Mouse (Mus musculus) lung, postnatal 0 days (tissue): ENCODE results near the gene Smim13. TPM values are rescaled to one million over a fixed set of nuclear protein-coding genes. Genes with fewer than 3 reads are reported as not detected.
"Not testable (repeated sequence)": the region's sequence is repeated elsewhere in the genome, so short reads cannot be mapped to it uniquely, and the experiment has no call there.

ENCODE experiments used
- ATAC-seq: fragments of 200-750 bp; cut with Nextera tagmentation; 2 replicates; pipeline ENCODE4 v1.8.0; 2017; ENCODE audit warnings: moderate library complexity
- DNase-seq: peaks from one replicate; pipeline ENCODE4 v3.0.0-alpha.2; 2016; ENCODE audit warnings: low spot score
- H3K27ac ChIP-seq: fragments of 300-500 bp; sonication (generic); 2 replicates; pipeline ENCODE4 v1.5.1; 2014; ENCODE audit warnings: antibody characterized with exemption, mild to moderate bottlenecking, low read length, mixed read lengths
- H3K27me3 ChIP-seq: fragments of 300-500 bp; sonication (generic); replicated peaks from 2 replicates; pipeline ENCODE4 v1.6.1; 2014; ENCODE audit warnings: low read length, mixed read lengths; ENCODE audit not compliant: insufficient read depth
- H3K36me3 ChIP-seq: fragments of 300-500 bp; sonication (generic); 2 replicates; pipeline ENCODE4 v1.6.1; 2014; ENCODE audit warnings: low read length, mixed read lengths; ENCODE audit not compliant: insufficient read depth
- H3K4me1 ChIP-seq: fragments of 300-500 bp; sonication (generic); 2 replicates; pipeline ENCODE4 v1.6.1; 2014; ENCODE audit warnings: antibody characterized with exemption, low read depth, low read length, mixed read lengths; ENCODE audit not compliant: insufficient read depth
- H3K4me2 ChIP-seq: fragments of 300-500 bp; sonication (generic); replicated peaks from 2 replicates; pipeline ENCODE4 v1.6.1; 2014; ENCODE audit warnings: low read depth, mild to moderate bottlenecking, low read length, moderate library complexity, mixed read lengths
- H3K4me3 ChIP-seq: fragments of 300-500 bp; sonication (generic); 2 replicates; pipeline ENCODE4 v1.5.1; 2014; ENCODE audit warnings: low read depth, low read length
- H3K9ac ChIP-seq: fragments of 300-500 bp; sonication (generic); replicated peaks from 2 replicates; pipeline ENCODE4 v1.6.1; 2014; ENCODE audit warnings: low read depth, mild to moderate bottlenecking
- H3K9me3 ChIP-seq: fragments of 300-500 bp; sonication (generic); 2 replicates; pipeline ENCODE4 v1.6.1; 2016; ENCODE audit warnings: low read length, mixed read lengths
- CTCF ChIP-seq: IDR thresholded peaks from 2 replicates; pipeline ENCODE4 v1.5.1; 2016; ENCODE audit warnings: antibody characterized with exemption, mild to moderate bottlenecking
- EP300 ChIP-seq: IDR thresholded peaks from 2 replicates; pipeline ENCODE4 v1.6.1; 2016; ENCODE audit warnings: antibody characterized with exemption, mild to moderate bottlenecking, control low read depth
- WGBS: fragments of 180-500 bp; shearing (Covaris S2); extraction: QIAGEN DNeasy Blood & Tissue Kit; methylation state at CpG from one replicate; pipeline ENCODE4 v1.1.7; 2014; 5-methylcytosine and 5-hydroxymethylcytosine counted together
- polyA plus RNA-seq: library from polyadenylated mRNA; unstranded; fragments of >200 nt; fragmentation: Nextera tagmentation; extraction: Ambion mirVana; gene quantifications from 2 replicates; pipeline ENCODE4 v1.2.1, GENCODE M21; 2015

The Smim13 gene
- polyA plus RNA-seq, 1 experiment from 2014 or later = 8.2 TPM

DNA sequence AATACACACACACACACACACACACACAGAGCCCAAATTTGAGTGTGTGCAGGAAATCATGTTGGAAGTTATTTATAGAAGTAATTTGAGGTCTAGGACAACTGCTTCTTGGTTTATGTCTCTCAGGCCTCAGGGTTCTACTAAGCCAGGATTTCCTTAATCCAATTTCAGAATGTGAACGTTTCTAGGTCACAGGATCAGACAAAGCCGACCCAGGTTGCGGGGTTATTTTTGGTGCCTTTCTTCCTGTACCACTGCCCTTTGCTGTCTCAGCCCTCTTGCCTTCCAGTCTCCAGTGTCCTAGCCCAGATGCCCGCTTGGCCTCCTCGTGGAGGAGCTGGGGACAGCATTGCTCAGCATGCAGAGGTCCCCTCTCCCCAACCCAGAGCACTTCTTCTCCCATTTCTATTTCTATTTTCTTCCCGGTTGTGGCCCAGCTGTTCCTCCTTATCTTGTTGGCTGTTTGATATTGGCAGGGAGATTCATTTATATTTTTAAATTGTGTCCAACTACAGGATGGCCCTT is 5.3 kb upstream of the Smim13 start:
- H3K27ac ChIP-seq = no peak overlapping the region
- H3K27me3 ChIP-seq = no peaks in the 10 kb centered on the region
- H3K9ac ChIP-seq = no peak overlapping the region
- TF ChIP-seq CTCF = no peak
- TF ChIP-seq EP300 = no peak
- no peaks in the 10 kb centered on the region for H3K9me3 ChIP-seq
- DNase-seq (no peak), ATAC-seq (no peak)
- no peak overlapping the region for H3K4me3 ChIP-seq
- 55% methylated on average over 6 of the region's 6 CpGs for WGBS
- H3K4me1 ChIP-seq = no peaks in the 10 kb centered on the region
- H3K4me2 ChIP-seq = no peak overlapping the region
- H3K36me3 ChIP-seq = no peaks in the 10 kb centered on the region

DNA sequence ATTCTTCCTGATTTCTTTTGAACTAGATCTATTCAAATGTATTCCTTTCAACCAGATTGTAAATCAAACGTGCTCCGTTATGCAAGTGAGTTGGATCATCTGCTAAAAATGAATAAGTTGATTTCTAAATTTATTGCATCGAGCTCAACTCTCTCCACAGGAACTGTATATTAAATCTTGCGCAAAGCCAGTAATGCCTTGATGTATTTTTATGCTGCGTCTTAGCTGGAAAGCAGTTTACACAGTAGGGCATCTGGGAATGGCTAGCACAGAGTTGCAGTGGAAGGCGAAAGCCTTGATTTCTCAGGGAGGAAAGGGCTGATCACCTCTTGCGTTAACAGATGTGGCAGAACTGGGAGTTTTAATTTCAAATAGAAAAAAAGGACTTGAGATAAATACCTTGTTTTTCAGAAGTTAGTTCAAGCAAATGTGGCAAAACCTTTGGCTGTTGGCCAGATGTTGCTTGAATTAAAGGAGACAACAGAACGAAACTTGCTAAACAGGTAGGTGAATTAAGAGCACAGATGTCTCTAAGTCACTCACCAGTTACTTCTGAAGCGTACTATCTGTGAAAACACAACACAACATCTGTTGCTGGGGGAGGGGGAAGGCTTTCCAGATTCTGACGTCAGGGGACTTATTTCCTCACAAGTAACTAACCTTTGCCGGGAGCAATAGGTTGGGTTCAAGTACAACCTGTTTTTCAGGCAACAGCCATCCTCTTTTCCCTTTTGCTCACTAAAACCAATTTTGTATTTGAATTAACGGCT is 708 bp upstream of the Smim13 start:
- peak overlapping the region; percentile 90 for H3K4me2 ChIP-seq
- H3K4me3 ChIP-seq = peak overlapping the region; percentile 77
- no peak for DNase-seq
- no peaks in the 10 kb centered on the region for H3K36me3 ChIP-seq
- 0 out of 2 replicates have a peak overlapping the region, but pooled peaks have one; percentile 20 for H3K9ac ChIP-seq
- TF ChIP-seq CTCF = no peak
- H3K27ac ChIP-seq = peak overlapping the region; percentile 57
- 35% methylated on average over 12 of the region's 12 CpGs for WGBS
- H3K4me1 ChIP-seq = no peaks in the 10 kb centered on the region
- no peak for ATAC-seq
- no peaks in the 10 kb centered on the region for H3K9me3 ChIP-seq
- no peaks in the 10 kb centered on the region for H3K27me3 ChIP-seq

DNA sequence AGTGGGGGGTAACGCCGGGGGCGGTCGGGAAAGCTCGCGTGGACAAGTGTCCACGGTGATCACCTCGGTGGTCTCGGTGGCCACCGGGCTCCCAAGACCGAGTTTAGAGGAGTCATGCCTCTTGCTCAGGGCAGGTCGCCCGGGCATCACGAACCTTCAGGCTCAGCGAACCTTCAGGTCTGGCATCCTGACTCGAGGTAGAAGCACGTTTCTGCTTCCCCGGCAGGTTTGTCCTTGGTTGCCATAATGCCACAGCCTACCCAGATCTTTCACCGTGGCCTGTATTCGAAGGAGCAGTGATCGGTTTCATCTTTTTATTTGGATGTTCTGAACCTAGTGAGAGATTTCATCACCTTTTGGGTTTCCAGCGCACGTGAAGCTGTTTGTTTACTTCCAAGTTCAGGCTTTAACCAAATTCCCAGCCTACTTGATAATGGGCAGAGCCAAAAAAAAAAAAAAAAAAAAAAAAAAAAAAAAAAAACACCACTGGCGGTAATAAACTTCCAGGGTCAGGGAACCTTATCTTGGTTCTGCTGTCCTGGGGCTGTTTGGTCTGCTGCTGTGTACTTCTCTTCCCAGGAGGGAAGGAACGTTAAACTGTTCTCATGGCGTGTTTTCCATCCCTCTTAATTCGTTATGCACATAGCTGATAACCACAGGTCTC is 806 bp downstream of the Smim13 start:
- ATAC-seq = no peak
- TF ChIP-seq CTCF (no peak), EP300 (no peak)
- Histone ChIP-seq H3K4me1 (no peaks in the 10 kb centered on the region), H3K4me3 (peak overlapping the region; percentile 77), H3K27me3 (no peaks in the 10 kb centered on the region), H3K9ac (peak overlapping the region; percentile 63), H3K9me3 (no peaks in the 10 kb centered on the region), H3K27ac (peak overlapping the region; percentile 78), H3K36me3 (no peaks in the 10 kb centered on the region), H3K4me2 (peak overlapping the region; percentile 90)
- 1% methylated on average over 26 of the region's 27 CpGs for WGBS
- peak; percentile 39 for DNase-seq

DNA sequence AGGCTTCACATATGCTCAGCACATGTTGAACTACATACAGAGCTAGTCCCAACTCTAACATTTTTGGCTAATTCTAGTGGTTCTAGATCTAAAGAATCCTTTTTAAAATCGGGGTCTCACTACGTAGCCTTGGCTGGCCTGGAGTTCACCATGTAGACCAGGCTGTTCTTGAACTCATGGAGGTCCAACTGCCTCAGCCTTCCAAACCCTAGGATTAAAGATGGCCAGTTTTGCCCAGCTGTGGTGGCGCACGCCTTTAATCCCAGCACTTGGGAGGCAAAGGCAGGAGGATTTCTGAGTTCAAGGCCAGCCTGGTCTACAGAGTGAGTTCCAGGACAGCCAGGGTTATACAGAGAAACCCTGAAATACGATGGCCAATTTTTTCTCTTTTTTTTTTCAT is 1.6 kb downstream of the Smim13 start:
- WGBS = 86% methylated on average over 5 of the region's 5 CpGs
- not testable (repeated sequence) for DNase-seq, H3K36me3 ChIP-seq, H3K9ac ChIP-seq, H3K4me3 ChIP-seq, ATAC-seq, H3K4me1 ChIP-seq, H3K27me3 ChIP-seq, H3K9me3 ChIP-seq, H3K27ac ChIP-seq
- H3K4me2 ChIP-seq = 0 out of 2 replicates have a peak overlapping the region, but pooled peaks have one; percentile 90

DNA sequence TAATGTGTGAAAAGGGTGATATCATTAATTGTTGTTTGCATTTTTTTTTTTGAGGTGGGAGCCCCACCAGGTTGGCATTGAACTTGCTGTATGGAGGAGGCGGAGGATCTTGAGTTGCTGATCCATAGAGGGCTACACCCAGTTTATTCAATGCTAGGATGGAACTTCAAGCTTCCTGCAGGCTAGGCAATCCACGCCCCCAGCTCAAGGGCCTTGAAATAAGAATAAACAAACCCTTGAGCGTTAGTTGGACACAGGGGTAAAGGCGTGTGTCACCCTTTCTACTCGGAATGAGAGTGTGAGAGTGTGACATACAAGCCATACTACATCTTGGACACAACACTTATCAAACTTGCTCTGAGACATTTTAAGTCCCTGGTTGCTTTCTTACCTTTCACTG is 2.0 kb downstream of the Smim13 start:
- peak; percentile 78 for DNase-seq
- ATAC-seq = peak; percentile 16
- H3K9me3 ChIP-seq = no peaks in the 10 kb centered on the region
- WGBS = 28% methylated on average over 5 of the region's 5 CpGs
- H3K36me3 ChIP-seq = no peaks in the 10 kb centered on the region
- H3K4me3 ChIP-seq = no peak overlapping the region
- H3K9ac ChIP-seq = no peak overlapping the region
- H3K4me2 ChIP-seq = peak overlapping the region; percentile 27
- H3K4me1 ChIP-seq = no peaks in the 10 kb centered on the region
- TF ChIP-seq EP300 (0 out of 2 replicates have a peak, but pooled peaks have one; percentile 7), CTCF (no peak)
- no peaks in the 10 kb centered on the region for H3K27me3 ChIP-seq
- H3K27ac ChIP-seq = peak overlapping the region; percentile 75

DNA sequence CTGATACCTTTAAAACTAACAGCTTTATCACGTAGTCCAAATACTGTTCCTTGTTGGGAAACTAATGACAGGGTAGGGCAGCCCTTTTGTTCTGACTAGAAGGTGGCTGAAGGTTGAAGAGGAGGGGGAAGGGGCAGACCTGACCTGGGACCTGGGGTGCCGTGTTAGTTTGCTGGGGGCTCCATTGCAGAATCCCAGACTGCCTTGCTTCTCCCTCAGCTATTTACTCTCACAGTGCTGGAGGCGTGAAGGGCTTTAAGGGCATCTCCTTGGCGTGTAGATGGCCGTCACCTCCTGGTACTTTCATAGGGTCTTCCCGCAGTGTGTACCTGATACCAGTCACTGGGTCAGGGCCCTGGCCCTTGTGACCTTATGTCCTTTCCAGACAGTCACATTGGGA is 2.5 kb downstream of the Smim13 start:
- 52% methylated on average over 6 of the region's 6 CpGs for WGBS
- ATAC-seq = no peak
- Histone ChIP-seq H3K4me1 (no peaks in the 10 kb centered on the region), H3K9me3 (no peaks in the 10 kb centered on the region), H3K4me3 (no peak overlapping the region), H3K27ac (peak overlapping the region; percentile 75), H3K36me3 (no peaks in the 10 kb centered on the region), H3K4me2 (peak overlapping the region; percentile 27), H3K9ac (no peak overlapping the region), H3K27me3 (no peaks in the 10 kb centered on the region)
- DNase-seq = no peak
- TF ChIP-seq EP300 = no peak
- TF ChIP-seq CTCF = no peak
